Mouse (Mus musculus) c-Kit-positive CD71-positive TER-119-negative erythroid progenitor cells, embryonic 14.5 days (primary cell): ENCODE results near the gene Flvcr1.

Experiments used
- DNase-seq: peaks from one replicate; pipeline ENCODE4 v3.0.0-alpha.2; 2013; ENCODE audit warnings: low read depth

The Flvcr1 gene

DNA sequence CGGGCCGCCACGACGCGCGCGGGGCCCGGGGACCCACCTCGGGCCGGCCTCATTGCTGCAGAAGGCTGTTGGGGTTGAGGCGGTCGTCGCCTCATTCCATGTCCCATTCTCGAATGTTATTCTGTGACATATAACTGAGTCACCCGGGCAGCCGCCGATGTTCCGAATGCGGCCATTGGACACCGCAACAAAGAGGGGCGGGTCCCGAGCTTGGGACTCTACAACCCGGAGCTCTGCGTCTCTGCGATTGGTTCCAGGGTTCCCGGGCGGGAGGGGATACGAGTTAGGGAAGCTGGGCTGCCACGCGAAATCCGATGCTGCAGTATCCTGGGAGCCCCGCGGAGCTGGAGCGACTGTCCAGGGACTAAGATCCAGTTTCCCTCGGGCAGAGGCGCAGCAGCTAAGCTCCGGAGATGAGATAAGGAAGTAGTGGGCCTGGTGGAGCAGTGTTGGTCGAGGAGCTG is 46.8 kb downstream of the Flvcr1 start, which contains the start of gene Vash2:
Gene Vash2, minus strand, starts transcription at position 197 of the 464 bp plus-strand sequence.
- no peak for DNase-seq

DNA sequence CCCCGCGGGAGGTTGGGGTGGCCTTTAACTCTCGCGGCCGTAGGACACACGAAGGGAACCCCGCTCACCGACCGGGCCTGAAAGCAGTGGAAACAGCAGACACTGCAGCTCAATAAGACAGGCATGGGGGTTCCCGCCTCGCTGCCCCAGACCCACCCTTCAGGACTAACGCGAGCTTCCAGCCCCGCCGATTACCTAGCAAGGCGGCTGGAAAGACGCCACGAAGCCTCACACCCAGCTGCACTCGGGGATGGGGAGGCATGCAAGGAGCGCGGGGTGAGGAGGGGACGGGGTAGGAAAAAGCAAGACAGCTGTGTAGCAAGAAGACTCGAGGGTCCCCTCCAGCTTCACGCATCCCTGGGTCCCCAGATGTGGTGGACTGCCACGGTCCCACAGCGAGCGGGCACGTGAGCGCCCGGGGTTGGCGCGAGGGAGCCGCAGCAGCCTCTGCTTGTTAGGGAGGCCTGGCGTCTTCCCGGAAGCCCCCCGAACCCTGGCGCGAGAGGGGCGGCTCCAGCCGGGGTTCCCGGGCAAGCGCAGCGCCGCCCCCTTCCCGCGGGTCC is 47.4 kb downstream of the Flvcr1 start:
- DNase-seq = no peak

DNA sequence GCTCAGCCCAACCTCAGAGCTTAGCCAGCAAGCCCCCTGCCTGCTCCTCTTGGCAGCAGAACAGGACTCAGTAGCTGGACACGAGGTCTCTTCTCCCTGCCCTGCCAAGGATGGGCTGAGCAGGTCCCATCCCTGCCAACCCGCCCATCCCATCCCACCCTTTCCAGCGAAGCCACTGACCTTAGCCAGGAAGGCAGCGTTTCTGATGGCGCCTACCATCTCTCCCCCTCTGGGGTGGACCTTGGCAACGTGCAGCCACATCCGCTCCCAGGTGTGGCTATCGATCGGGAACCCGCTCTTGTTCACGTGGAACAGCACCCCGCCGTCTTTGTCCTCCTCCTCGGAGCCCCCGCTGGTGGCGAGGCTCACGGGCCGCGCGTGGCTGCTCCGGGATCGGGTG is 48.0 kb downstream of the Flvcr1 start:
- DNase-seq = no peak

DNA sequence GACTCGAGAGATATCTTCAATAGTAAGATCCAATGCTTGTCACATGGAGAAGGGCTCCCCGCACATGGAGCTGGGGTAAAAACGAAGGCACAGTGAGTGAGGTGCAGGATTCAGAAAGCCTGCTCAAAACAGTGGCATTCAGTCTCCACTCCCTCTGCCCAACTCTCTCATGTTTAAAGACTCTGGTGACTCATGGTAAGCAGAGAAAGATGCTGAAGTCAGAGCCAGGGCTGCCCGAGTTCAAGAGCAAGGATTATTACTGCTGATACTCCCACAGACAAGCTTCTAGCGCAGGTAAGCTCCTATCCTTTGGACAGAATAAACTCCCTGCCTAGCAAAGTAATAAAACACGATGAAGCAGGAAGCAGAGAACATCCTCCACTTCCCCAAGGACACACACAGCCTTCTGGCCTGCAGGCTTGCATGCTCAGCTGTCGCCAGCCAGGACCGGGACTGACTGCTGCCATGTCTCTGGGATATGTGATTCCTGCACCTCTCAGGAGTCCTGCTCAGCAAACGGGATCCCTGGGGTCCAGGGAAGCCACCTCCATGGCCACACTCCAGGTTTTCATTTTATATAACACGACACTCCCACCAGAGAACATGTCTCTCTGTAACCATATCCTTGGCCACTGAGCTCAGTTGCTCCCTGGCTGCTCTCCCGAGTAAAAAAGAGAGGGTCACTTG is 48.9 kb downstream of the Flvcr1 start:
- DNase-seq = no peak

- no peak for DNase-seq
Measured at GRCm38 (mm10) chr1:190974833-190975232, 51.1 kb downstream of the Flvcr1 start.

- no peak for DNase-seq
Measured at GRCm38 (mm10) chr1:190974191-190974590, 51.8 kb downstream of the Flvcr1 start.

DNA sequence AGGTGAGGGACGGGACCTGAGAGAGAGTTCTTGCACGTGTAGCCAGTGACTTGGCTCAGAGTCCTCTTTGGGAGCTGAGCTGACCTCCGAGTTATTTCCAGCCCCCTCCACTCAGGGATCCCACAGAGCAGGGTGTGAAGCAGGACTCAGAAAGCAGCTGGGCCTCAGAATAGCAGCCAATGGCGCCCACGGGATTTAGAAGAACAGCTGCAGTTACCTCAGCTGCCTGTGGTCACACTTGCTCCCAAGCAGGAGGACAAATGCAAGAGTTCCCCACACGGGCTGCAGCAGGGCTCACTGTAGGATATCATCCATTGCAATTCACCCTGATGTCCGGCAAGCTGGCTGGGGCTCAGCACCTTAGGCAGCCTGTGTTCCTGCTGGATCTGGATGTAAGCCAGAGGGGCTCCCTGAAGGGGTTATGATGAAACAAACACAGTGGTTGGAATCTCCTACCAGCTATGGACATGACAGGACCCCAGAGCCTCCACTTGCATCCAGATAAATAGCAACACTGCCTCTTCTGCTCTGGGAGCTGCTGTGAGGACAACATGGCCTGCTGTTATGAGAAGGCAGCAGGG is 53.3 kb downstream of the Flvcr1 start:
- DNase-seq = no peak

GRCm38 (mm10) chr1:190971708-190972610 is 54.0 kb downstream of the Flvcr1 start:
- DNase-seq = peak; percentile 24

GRCm38 (mm10) chr1:190968010-190968409 is 57.9 kb downstream of the Flvcr1 start:
- no peak for DNase-seq

DNA sequence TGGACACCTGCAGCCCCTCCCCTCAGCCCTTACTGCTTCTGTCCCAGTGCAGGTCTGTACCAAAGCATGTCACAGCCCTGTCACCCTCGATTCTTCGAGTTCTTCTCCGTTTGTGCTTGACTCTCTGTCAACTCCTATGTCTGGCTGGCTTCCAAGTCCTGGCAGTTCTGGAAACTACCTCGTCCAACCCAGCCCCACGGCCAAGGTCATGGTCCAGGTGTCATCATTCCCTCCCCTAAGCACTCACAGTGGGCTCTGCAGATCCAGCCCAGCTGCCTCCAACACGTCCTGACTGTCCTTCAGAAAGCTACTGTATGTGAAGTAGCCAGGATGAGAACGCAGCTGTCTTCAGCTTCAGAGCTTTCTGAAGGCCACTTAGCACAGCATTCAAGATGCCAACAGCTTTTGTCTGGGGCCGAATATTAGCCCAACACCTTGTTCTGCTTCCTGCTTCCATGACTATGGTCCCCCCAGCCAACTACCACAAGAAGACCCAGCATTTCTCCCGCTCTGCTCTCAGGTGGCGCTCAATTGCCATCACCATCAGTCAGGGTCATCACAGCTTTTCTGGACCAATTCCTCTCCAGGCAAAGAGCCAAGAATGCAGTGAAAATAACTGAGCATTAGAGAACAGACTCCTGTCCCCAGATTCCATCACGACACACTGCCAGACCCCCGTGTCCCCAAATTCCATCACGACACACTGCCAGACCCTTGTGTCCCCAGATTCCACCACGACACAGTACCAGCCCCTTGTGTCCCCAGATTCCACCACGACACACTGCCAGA is 60.8 kb downstream of the Flvcr1 start:
- DNase-seq = no peak

DNA sequence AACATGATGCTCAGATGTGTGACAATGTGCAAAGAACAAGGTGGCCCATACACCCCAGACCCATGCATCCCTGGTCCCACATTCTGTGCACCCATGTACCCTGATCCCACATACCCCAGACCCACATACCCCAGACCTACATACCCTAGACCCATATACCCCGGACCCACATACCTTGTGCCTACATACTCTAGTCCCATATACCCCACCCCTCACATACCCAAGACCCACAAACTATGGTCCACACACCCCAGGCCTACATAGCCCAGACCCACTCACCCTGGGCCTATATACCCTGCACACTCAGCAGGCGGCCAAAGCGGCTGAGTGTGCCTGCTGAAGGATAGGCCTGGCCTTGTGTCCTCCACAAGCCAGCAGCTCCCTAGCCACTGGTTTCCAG is 63.2 kb downstream of the Flvcr1 start:
- DNase-seq = no peak

DNA sequence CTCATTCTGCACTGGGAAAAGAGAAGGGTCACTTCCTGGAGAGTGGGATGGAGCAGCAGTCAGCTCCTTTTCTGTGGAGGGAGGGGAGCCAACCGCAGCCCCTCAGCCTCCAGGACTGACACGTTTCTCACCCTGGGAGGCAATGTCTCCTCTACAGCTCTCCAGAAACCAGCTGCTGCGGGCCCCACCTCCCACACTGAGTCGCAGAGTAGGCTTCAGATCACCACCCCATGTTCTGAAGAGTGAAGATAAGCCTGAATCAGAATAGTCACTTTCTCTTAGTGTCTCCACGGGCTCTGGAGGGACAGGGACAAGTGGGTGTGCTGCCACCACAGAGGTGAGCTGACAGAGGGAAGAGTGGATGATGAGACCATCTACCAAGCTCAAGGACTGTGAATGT is 67.1 kb downstream of the Flvcr1 start:
- peak; percentile 16 for DNase-seq
